ENCODE assay signal across 8 mouse cellular contexts in genomic region chr2:28418034-28418433, GRCm38 (mm10). TPM values are rescaled to one million over a fixed set of nuclear protein-coding genes. Genes with fewer than 3 reads are reported as not detected.
DNase-seq lines count a peak whose midpoint lies in the region.

No protein-coding gene starts in this region.

- no peaks in the 10 kb centered on the region for H3K27me3 ChIP-seq in midbrain, embryonic 10.5 days (ENCODE audit: low read depth, poor library complexity, severe bottlenecking)

- DNase-seq in WW6 (ENCODE audit: low read depth, low spot score), result peak; percentile 52
- peak; percentile 94 for DNase-seq in cerebellum, adult 9-11 months
- peak; percentile 70 to 81 for DNase-seq in frontal cortex, postnatal 10 days (ENCODE audit: low spot score in 2 of 2)
- peak; percentile 75 for DNase-seq in hindlimb bud, embryonic 11.5 days (ENCODE audit: extremely low spot score, low read depth, low spot score)
- DNase-seq in left cerebral cortex, adult 18-20 months (ENCODE audit: low spot score in 2 of 2), result peak; percentile 89 to 96
- DNase-seq in midbrain, embryonic 10.5 days (ENCODE audit: low spot score), result peak; percentile 86
- DNase-seq in right cerebral cortex, postnatal 4 days, result peak; percentile 97
- DNase-seq in yolk sac, embryonic 10.5 days (ENCODE audit: low spot score), result peak; percentile 69

- peaks cover 13% of the 10 kb centered on the region for H3K4me1 ChIP-seq in midbrain, embryonic 10.5 days

- H3K27ac ChIP-seq in midbrain, embryonic 10.5 days (replicated peaks), result no peak overlapping the region

- no peak overlapping the region for H3K4me3 ChIP-seq in midbrain, embryonic 10.5 days

- H3K9me3 ChIP-seq in midbrain, embryonic 10.5 days (replicated peaks), result no peaks in the 10 kb centered on the region

- 46% methylated on average over 2 of the region's 2 CpGs for WGBS in midbrain, embryonic 10.5 days

- no peaks in the 10 kb centered on the region for H3K36me3 ChIP-seq in midbrain, embryonic 10.5 days

RNA-seq across cellular contexts. Expression of gene Ppp1r26, which starts 28.6 kb away (rescaled TPM):
- 10 to 100 TPM; 27.1 to 27.2 TPM for total RNA-seq in left cerebral cortex, adult 18-20 months (2021)
- polyA plus RNA-seq in midbrain, embryonic 10.5 days (2016; fragmentation: Nextera tagmentation; extraction: Ambion mirVana), result 4.9 and 5.5 TPM in 2 replicates

RNA-seq across cellular contexts. Expression of gene 1700007K13Rik, which starts 48.1 kb away (rescaled TPM):
- 1 to 10 TPM; 4.4 to 5.2 TPM for total RNA-seq in left cerebral cortex, adult 18-20 months (2021)
- 0.94 and 1.1 TPM in 2 replicates for polyA plus RNA-seq in midbrain, embryonic 10.5 days (2016; fragmentation: Nextera tagmentation; extraction: Ambion mirVana)

RNA-seq across cellular contexts. Expression of gene Mrps2, which starts 49.8 kb away (rescaled TPM):
- 10 to 100 TPM; 37.3 to 40.1 TPM for total RNA-seq in left cerebral cortex, adult 18-20 months (2021)
- polyA plus RNA-seq in midbrain, embryonic 10.5 days (2016; fragmentation: Nextera tagmentation; extraction: Ambion mirVana), result 61.4 and 67.8 TPM in 2 replicates
